Mouse (Mus musculus) MEL (cell line): ENCODE measurements at regions not wholly inside any gene's neighbourhood (a gene's known extent, or its start where the extent isn't known, plus 50 kb on each side); places are given as distances from the start of the nearest gene placed in this dataset.

Source experiments
- CHD1 ChIP-seq: IDR thresholded peaks from 2 replicates; pipeline ENCODE4 v1.6.1; 2012; ENCODE audit warnings: low read depth, mild to moderate bottlenecking, inconsistent platforms, low read length, improper control_type of control experiment
- CTCF ChIP-seq, 3 experiments: IDR thresholded peaks in 2 of 3; conservative IDR thresholded peaks in 1 of 3; 2 replicates each; pipeline ENCODE4 v1.5.1; 2011 to 2012; ENCODE audit warnings: low read length in 3 of 3, low read depth in 2 of 3, mild to moderate bottlenecking in 2 of 3, improper control_type of control experiment in 1 of 3, inconsistent platforms in 1 of 3, mixed read lengths in 1 of 3, moderate library complexity in 1 of 3; ENCODE audit not compliant: control insufficient read depth in 1 of 3, insufficient read depth in 1 of 3, poor library complexity in 1 of 3, severe bottlenecking in 1 of 3
- POLR2A ChIP-seq, 2 experiments: IDR thresholded peaks; 2 replicates each; pipeline ENCODE4 v1.6.1; 2011 to 2012; ENCODE audit warnings: low read length in 2 of 2, mild to moderate bottlenecking in 2 of 2, control low read depth in 1 of 2, improper control_type of control experiment in 1 of 2, low read depth in 1 of 2, moderate library complexity in 1 of 2; ENCODE audit not compliant: control insufficient read depth in 1 of 2, insufficient read depth in 1 of 2, poor library complexity in 1 of 2

DNA sequence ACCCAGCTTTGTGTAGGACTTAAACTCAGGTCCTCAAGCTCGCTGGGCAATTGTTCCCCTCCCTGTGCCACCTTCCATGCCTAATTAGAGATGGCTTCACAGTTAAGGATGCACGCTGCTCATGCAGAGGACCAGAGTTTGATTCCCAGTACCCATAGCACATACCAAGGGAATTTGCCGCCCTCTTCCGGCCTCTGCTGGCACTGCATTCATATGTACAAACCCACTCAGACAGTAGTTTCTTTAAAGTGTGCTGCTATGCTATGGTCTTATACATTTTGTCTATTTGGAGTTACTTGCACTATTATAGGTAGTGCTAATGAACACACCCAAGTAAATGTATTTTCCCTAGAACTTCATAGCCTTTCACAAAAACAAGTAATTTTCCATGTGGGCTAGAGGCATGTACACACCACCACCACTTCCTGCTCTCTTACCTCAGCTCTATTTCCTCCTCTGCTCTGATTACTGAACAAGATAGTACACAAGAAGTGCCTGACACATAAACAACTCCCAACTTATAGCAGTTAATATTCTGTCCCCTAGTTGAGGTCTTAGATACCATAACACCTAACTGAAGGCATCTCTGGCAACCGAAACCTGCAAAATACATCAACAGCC lies 57.4 kb upstream of the Clint1 start:
- no peak for TF ChIP-seq CHD1
- peak; percentile 90 to 98 (median 95) for TF ChIP-seq CTCF (IDR thresholded peaks at IDR 0.05 in 2 of 3, conservative IDR thresholded peaks at IDR 0.05 in 1 of 3; ENCODE audit: control insufficient read depth in 1 of 3, insufficient read depth in 1 of 3, low read depth in 2 of 3, low read length in 3 of 3, poor library complexity in 1 of 3, severe bottlenecking in 1 of 3)
- TF ChIP-seq POLR2A (IDR thresholded peaks at IDR 0.05; ENCODE audit: control insufficient read depth in 1 of 2, insufficient read depth in 1 of 2, low read depth in 1 of 2, low read length in 2 of 2, poor library complexity in 1 of 2): no peak
